Mouse (Mus musculus): ENCODE data around the gene Psma1. TPM values are rescaled to one million over a fixed set of nuclear protein-coding genes. Genes with fewer than 3 reads are reported as not detected.
A peak's percentile ranks its signal among the peaks of the same experiment; 100 is the strongest.

Gene Psma1
- polyA plus RNA-seq, 1 experiment: 4.9 TPM

GRCm38 (mm10) chr7:114281671-114282070, 5.8 kb upstream of the Psma1 start:
- peaks cover 33% of the 10 kb centered on the region for H3K4me1 ChIP-seq
- H3K9me3 ChIP-seq: no peaks in the 10 kb centered on the region
- TF ChIP-seq FLI1 (IDR thresholded peaks at IDR 0.05; ENCODE audit: low read length): no peak
- TF ChIP-seq GATA1 (IDR thresholded peaks at IDR 0.05; ENCODE audit: borderline replicate concordance, low read length): no peak
- no peaks in the 10 kb centered on the region for H3K27me3 ChIP-seq (replicated peaks)
- no peaks in the 10 kb centered on the region for H3K36me3 ChIP-seq (replicated peaks; ENCODE audit: low read length)
- H3K4me3 ChIP-seq (replicated peaks): no peak overlapping the region

- H3K9me3 ChIP-seq: no peaks in the 10 kb centered on the region
- H3K4me1 ChIP-seq: peaks cover 29% of the 10 kb centered on the region
- TF ChIP-seq GATA1 (IDR thresholded peaks at IDR 0.05; ENCODE audit: borderline replicate concordance, low read length) (no peak), FLI1 (IDR thresholded peaks at IDR 0.05; ENCODE audit: low read length) (no peak)
- peaks cover 38% of the 10 kb centered on the region for H3K36me3 ChIP-seq (replicated peaks; ENCODE audit: low read length)
- peak overlapping the region; percentile 99 for H3K4me3 ChIP-seq (replicated peaks)
- no peaks in the 10 kb centered on the region for H3K27me3 ChIP-seq (replicated peaks)
Observed at GRCm38 (mm10) chr7:114275372-114276004, 430 bp downstream of the Psma1 start.

DNA sequence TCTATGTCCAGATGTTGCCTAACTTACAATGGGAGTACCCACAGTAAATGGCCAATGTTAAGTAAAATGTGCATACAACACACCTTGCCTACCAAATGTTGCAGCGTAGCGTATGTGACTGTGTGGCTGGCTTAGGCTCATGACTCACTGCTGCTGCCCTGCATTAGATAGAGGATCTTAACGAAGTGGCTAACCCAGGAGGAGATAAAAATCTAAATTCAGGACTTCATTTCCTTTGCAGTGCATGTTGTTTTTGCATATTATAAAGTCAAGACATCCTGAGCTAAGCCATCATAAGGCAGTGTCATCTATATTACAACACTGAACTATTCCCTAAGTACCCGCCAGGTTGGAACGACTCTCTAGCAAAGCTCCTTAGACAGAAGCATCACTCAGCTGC, 7.5 kb downstream of the Psma1 start:
- H3K27me3 ChIP-seq (replicated peaks): no peaks in the 10 kb centered on the region
- TF ChIP-seq GATA1 (IDR thresholded peaks at IDR 0.05; ENCODE audit: borderline replicate concordance, low read length): no peak
- no peak for TF ChIP-seq FLI1 (IDR thresholded peaks at IDR 0.05; ENCODE audit: low read length)
- H3K9me3 ChIP-seq: no peaks in the 10 kb centered on the region
- 0 out of 2 replicates have a peak, but pooled peaks cover 5% of the 10 kb centered on the region for H3K4me1 ChIP-seq
- peak overlapping the region; percentile 26 for H3K4me3 ChIP-seq (replicated peaks)
- peaks cover 97% of the 10 kb centered on the region for H3K36me3 ChIP-seq (replicated peaks; ENCODE audit: low read length)

- H3K4me1 ChIP-seq: peaks cover 10% of the 10 kb centered on the region
- no peaks in the 10 kb centered on the region for H3K9me3 ChIP-seq
- TF ChIP-seq FLI1 (IDR thresholded peaks at IDR 0.05; ENCODE audit: low read length) (no peak), GATA1 (IDR thresholded peaks at IDR 0.05; ENCODE audit: borderline replicate concordance, low read length) (no peak)
- peak within 1 kb of the TSS; percentile 100 for H3K4me3 ChIP-seq (replicated peaks)
- H3K36me3 ChIP-seq (replicated peaks; ENCODE audit: low read length): peaks cover 38% of the 10 kb centered on the region
- H3K27me3 ChIP-seq (replicated peaks): no peaks in the 10 kb centered on the region
Observed at GRCm38 (mm10) chr7:114253885-114254833, 21.8 kb downstream of the Psma1 start, which contains the start of gene Copb1. Copb1 (minus strand) TSS chr7:114254711.

- TF ChIP-seq FLI1 (IDR thresholded peaks at IDR 0.05; ENCODE audit: low read length): no peak
- TF ChIP-seq GATA1 (IDR thresholded peaks at IDR 0.05; ENCODE audit: borderline replicate concordance, low read length): no peak
- H3K27me3 ChIP-seq (replicated peaks): no peaks in the 10 kb centered on the region
- H3K4me3 ChIP-seq (replicated peaks): no peak overlapping the region
- H3K36me3 ChIP-seq (replicated peaks; ENCODE audit: low read length): peaks cover 60% of the 10 kb centered on the region
- H3K9me3 ChIP-seq: no peaks in the 10 kb centered on the region
- peaks cover 16% of the 10 kb centered on the region for H3K4me1 ChIP-seq
Observed at GRCm38 (mm10) chr7:114251684-114252083, 24.2 kb downstream of the Psma1 start.

DNA sequence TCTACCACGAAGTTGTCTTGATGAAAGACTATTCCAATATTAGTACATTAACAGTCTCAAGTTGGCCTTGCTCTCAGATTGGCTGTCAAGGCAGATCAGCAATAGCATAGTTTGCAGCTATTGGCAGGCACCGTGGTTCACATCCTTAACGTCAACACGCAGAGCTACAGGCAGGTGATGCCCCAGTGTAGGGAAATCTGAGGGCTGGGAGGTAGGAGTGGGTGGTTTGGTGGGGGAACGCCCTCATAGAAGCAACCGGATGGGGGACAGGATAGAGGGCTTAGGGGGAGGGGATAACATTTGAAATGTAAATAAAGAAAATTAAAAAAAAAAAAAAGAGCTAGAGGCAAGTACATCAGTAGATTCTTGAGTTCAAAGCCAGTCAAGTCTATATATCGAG, 41.9 kb downstream of the Psma1 start:
- peaks cover 98% of the 10 kb centered on the region for H3K36me3 ChIP-seq (replicated peaks; ENCODE audit: low read length)
- H3K4me3 ChIP-seq (replicated peaks): no peak overlapping the region
- TF ChIP-seq FLI1 (IDR thresholded peaks at IDR 0.05; ENCODE audit: low read length): no peak
- TF ChIP-seq GATA1 (IDR thresholded peaks at IDR 0.05; ENCODE audit: borderline replicate concordance, low read length): no peak
- H3K9me3 ChIP-seq: no peaks in the 10 kb centered on the region
- no peaks in the 10 kb centered on the region for H3K4me1 ChIP-seq
- H3K27me3 ChIP-seq (replicated peaks): no peaks in the 10 kb centered on the region

GRCm38 (mm10) chr7:114232982-114233381, 42.9 kb downstream of the Psma1 start:
- Histone ChIP-seq H3K27me3 (replicated peaks) (no peaks in the 10 kb centered on the region), H3K4me1 (no peaks in the 10 kb centered on the region), H3K9me3 (no peaks in the 10 kb centered on the region), H3K36me3 (replicated peaks; ENCODE audit: low read length) (peaks cover 94% of the 10 kb centered on the region), H3K4me3 (replicated peaks) (no peak overlapping the region)
- no peak for TF ChIP-seq GATA1 (IDR thresholded peaks at IDR 0.05; ENCODE audit: borderline replicate concordance, low read length)
- TF ChIP-seq FLI1 (IDR thresholded peaks at IDR 0.05; ENCODE audit: low read length): no peak

DNA sequence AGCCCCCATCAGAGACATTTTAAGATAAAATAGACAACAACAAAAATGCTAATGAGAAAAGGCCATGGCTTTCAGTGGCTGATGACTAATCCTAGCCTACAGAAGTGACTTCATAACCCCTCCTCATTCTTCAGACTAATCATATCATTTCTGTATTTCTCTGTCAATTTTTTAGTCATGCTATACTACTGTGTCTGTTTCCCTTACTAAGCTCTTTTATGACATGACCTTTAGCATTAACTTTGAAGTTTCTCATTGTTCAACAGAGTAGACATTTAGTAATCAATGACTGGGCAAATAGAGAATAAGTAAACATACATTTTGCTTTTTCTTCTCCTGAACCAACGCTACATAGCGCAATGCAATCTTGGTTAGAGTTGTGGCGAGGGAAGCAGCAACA, 44.1 kb downstream of the Psma1 start:
- Histone ChIP-seq H3K36me3 (replicated peaks; ENCODE audit: low read length) (peaks cover 94% of the 10 kb centered on the region), H3K4me3 (replicated peaks) (no peak overlapping the region)
- TF ChIP-seq GATA1 (IDR thresholded peaks at IDR 0.05; ENCODE audit: borderline replicate concordance, low read length): no peak
- TF ChIP-seq FLI1 (IDR thresholded peaks at IDR 0.05; ENCODE audit: low read length): no peak

GRCm38 (mm10) chr7:114226521-114226920, 49.4 kb downstream of the Psma1 start:
- Histone ChIP-seq H3K9me3 (no peaks in the 10 kb centered on the region), H3K4me1 (no peaks in the 10 kb centered on the region), H3K4me3 (replicated peaks) (no peak overlapping the region), H3K36me3 (replicated peaks; ENCODE audit: low read length) (peaks cover 77% of the 10 kb centered on the region), H3K27me3 (replicated peaks) (no peaks in the 10 kb centered on the region)
- TF ChIP-seq GATA1 (IDR thresholded peaks at IDR 0.05; ENCODE audit: borderline replicate concordance, low read length): no peak
- no peak for TF ChIP-seq FLI1 (IDR thresholded peaks at IDR 0.05; ENCODE audit: low read length)

More for the DNA sequence above, 44.1 kb downstream of the Psma1 start:
- no peaks in the 10 kb centered on the region for H3K4me1 ChIP-seq
- no peaks in the 10 kb centered on the region for H3K27me3 ChIP-seq (replicated peaks)
- no peaks in the 10 kb centered on the region for H3K9me3 ChIP-seq

GRCm38 (mm10) chr7:114220433-114220832, 55.5 kb downstream of the Psma1 start:
- no peaks in the 10 kb centered on the region for H3K9me3 ChIP-seq
- no peak overlapping the region for H3K4me3 ChIP-seq (replicated peaks)
- TF ChIP-seq FLI1 (IDR thresholded peaks at IDR 0.05; ENCODE audit: low read length) (no peak), GATA1 (IDR thresholded peaks at IDR 0.05; ENCODE audit: borderline replicate concordance, low read length) (no peak)
- no peaks in the 10 kb centered on the region for H3K27me3 ChIP-seq (replicated peaks)
- H3K36me3 ChIP-seq (replicated peaks; ENCODE audit: low read length): peaks cover 69% of the 10 kb centered on the region
- no peaks in the 10 kb centered on the region for H3K4me1 ChIP-seq

All from megakaryocyte, embryonic 14.5 days (primary cell).